Mouse (Mus musculus) stomach, postnatal 0 days (tissue): ENCODE data around the gene H2-Q10.

Experiments used
- CTCF ChIP-seq: IDR thresholded peaks from 2 replicates; pipeline ENCODE4 v1.5.1; 2016; ENCODE audit warnings: antibody characterized with exemption, low read depth, mild to moderate bottlenecking, moderate library complexity
- EP300 ChIP-seq: optimal IDR thresholded peaks from 2 replicates; pipeline ENCODE3; 2016; ENCODE audit warnings: antibody characterized with exemption

DNA sequence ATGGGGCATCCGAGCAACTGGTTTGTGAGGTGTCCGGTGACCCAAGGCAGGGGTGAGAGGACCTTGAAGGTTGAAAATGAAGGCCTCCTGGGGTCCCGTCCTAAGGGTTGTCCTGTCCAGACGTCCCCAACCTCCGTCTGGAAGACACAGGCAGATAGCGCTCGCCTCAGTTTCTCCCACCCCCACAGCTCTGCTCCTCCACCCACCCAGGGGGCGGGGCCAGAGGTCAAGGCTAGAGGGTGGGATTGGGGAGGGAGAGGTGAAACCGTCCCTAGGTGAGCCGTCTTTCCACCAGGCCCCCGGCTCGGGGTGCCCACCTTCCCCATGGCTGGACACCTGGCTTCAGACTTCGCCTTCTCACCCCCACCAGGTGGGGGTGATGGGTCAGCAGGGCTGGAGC, 35.9 kb downstream of the H2-Q10 start, which contains the start of gene Pou5f1:
- no peak for TF ChIP-seq EP300
- no peak for TF ChIP-seq CTCF
